Mouse (Mus musculus) E14TG2a.4 (cell line): ENCODE data around the gene Acot7.
A peak's percentile ranks its signal among the peaks of the same experiment; 100 is the strongest.

ENCODE experiments used
- H3K27me3 ChIP-seq: 2 replicates; pipeline ENCODE4 v1.6.1; 2014; ENCODE audit warnings: low read length, control low read depth; ENCODE audit not compliant: insufficient read depth
- H3K36me3 ChIP-seq: 2 replicates; pipeline ENCODE4 v1.6.1; 2014; ENCODE audit warnings: low read length, control low read depth; ENCODE audit not compliant: insufficient read depth
- H3K4me1 ChIP-seq: replicated peaks from 2 replicates; pipeline ENCODE4 v1.6.1; 2014; ENCODE audit warnings: low read depth, low read length, control low read depth
- H3K4me3 ChIP-seq: replicated peaks from 2 replicates; pipeline ENCODE4 v1.5.1; 2014; ENCODE audit warnings: mild to moderate bottlenecking, low read length
- H3K9me3 ChIP-seq: 2 replicates; pipeline ENCODE4 v1.6.1; 2014; ENCODE audit warnings: low read length, control low read depth
- CTCF ChIP-seq: conservative IDR thresholded peaks from 2 replicates; pipeline ENCODE4 v1.5.1; 2014; ENCODE audit warnings: low read length
- NANOG ChIP-seq: IDR thresholded peaks from 2 replicates; pipeline ENCODE4 v1.6.1; 2014; ENCODE audit warnings: borderline replicate concordance, low read length, mixed read lengths
- POU5F1 ChIP-seq: IDR thresholded peaks from 2 replicates; pipeline ENCODE4 v1.6.1; 2014; ENCODE audit warnings: low read length, borderline replicate concordance

The Acot7 gene

GRCm38 (mm10) chr4:152263089-152263488 is 85.2 kb downstream of the Acot7 start:
- peak overlapping the region; percentile 62 for H3K4me3 ChIP-seq
- H3K36me3 ChIP-seq = peaks cover 44% of the 10 kb centered on the region
- TF ChIP-seq POU5F1 (no peak), NANOG (no peak), CTCF (no peak)
- no peaks in the 10 kb centered on the region for H3K9me3 ChIP-seq
- H3K27me3 ChIP-seq = no peaks in the 10 kb centered on the region
- H3K4me1 ChIP-seq = peaks cover 69% of the 10 kb centered on the region

- Histone ChIP-seq H3K27me3 (no peaks in the 10 kb centered on the region), H3K36me3 (peaks cover 43% of the 10 kb centered on the region), H3K4me3 (peak overlapping the region; percentile 62), H3K4me1 (peaks cover 64% of the 10 kb centered on the region), H3K9me3 (no peaks in the 10 kb centered on the region)
- TF ChIP-seq NANOG (no peak), POU5F1 (no peak), CTCF (no peak)
Observed at GRCm38 (mm10) chr4:152263512-152264176, 85.7 kb downstream of the Acot7 start.

GRCm38 (mm10) chr4:152264177-152264530 is 86.2 kb downstream of the Acot7 start:
- Histone ChIP-seq H3K27me3 (no peaks in the 10 kb centered on the region), H3K36me3 (peaks cover 39% of the 10 kb centered on the region), H3K4me1 (peaks cover 63% of the 10 kb centered on the region), H3K4me3 (peak overlapping the region; percentile 55), H3K9me3 (no peaks in the 10 kb centered on the region)
- TF ChIP-seq NANOG = no peak
- no peak for TF ChIP-seq CTCF
- no peak for TF ChIP-seq POU5F1

GRCm38 (mm10) chr4:152264867-152265568 is 87.1 kb downstream of the Acot7 start:
- no peaks in the 10 kb centered on the region for H3K27me3 ChIP-seq
- TF ChIP-seq CTCF = peak; percentile 65
- no peak for TF ChIP-seq NANOG
- no peaks in the 10 kb centered on the region for H3K9me3 ChIP-seq
- peaks cover 33% of the 10 kb centered on the region for H3K36me3 ChIP-seq
- peak overlapping the region; percentile 55; the same call in 1 of the 2 replicates for H3K4me3 ChIP-seq
- H3K4me1 ChIP-seq = peaks cover 70% of the 10 kb centered on the region

GRCm38 (mm10) chr4:152265791-152266190 is 87.9 kb downstream of the Acot7 start:
- Histone ChIP-seq H3K4me3 (peak overlapping the region; percentile 5; the same call in 1 of the 2 replicates), H3K4me1 (peaks cover 74% of the 10 kb centered on the region), H3K36me3 (peaks cover 27% of the 10 kb centered on the region), H3K9me3 (no peaks in the 10 kb centered on the region), H3K27me3 (no peaks in the 10 kb centered on the region)
- TF ChIP-seq NANOG = no peak
- no peak for TF ChIP-seq POU5F1
- TF ChIP-seq CTCF = no peak

- Histone ChIP-seq H3K9me3 (no peaks in the 10 kb centered on the region), H3K4me3 (no peak overlapping the region), H3K36me3 (peaks cover 28% of the 10 kb centered on the region), H3K27me3 (no peaks in the 10 kb centered on the region), H3K4me1 (peaks cover 69% of the 10 kb centered on the region)
- no peak for TF ChIP-seq CTCF
- no peak for TF ChIP-seq POU5F1
- no peak for TF ChIP-seq NANOG
Observed at GRCm38 (mm10) chr4:152266236-152266895, 88.4 kb downstream of the Acot7 start.

- Histone ChIP-seq H3K4me3 (no peak overlapping the region), H3K36me3 (peaks cover 40% of the 10 kb centered on the region), H3K27me3 (no peaks in the 10 kb centered on the region), H3K4me1 (peaks cover 69% of the 10 kb centered on the region), H3K9me3 (no peaks in the 10 kb centered on the region)
- TF ChIP-seq CTCF = no peak
- TF ChIP-seq NANOG = no peak
- TF ChIP-seq POU5F1 = no peak
Observed at GRCm38 (mm10) chr4:152267748-152268369, 89.9 kb downstream of the Acot7 start.

GRCm38 (mm10) chr4:152269967-152270366 is 92.0 kb downstream of the Acot7 start:
- Histone ChIP-seq H3K9me3 (no peaks in the 10 kb centered on the region), H3K27me3 (peaks cover 14% of the 10 kb centered on the region), H3K36me3 (peaks cover 40% of the 10 kb centered on the region), H3K4me1 (peaks cover 65% of the 10 kb centered on the region), H3K4me3 (0 out of 2 replicates have a peak overlapping the region, but pooled peaks have one; percentile 4)
- TF ChIP-seq NANOG (no peak), POU5F1 (no peak), CTCF (no peak)
